In the genomic region with DNA sequence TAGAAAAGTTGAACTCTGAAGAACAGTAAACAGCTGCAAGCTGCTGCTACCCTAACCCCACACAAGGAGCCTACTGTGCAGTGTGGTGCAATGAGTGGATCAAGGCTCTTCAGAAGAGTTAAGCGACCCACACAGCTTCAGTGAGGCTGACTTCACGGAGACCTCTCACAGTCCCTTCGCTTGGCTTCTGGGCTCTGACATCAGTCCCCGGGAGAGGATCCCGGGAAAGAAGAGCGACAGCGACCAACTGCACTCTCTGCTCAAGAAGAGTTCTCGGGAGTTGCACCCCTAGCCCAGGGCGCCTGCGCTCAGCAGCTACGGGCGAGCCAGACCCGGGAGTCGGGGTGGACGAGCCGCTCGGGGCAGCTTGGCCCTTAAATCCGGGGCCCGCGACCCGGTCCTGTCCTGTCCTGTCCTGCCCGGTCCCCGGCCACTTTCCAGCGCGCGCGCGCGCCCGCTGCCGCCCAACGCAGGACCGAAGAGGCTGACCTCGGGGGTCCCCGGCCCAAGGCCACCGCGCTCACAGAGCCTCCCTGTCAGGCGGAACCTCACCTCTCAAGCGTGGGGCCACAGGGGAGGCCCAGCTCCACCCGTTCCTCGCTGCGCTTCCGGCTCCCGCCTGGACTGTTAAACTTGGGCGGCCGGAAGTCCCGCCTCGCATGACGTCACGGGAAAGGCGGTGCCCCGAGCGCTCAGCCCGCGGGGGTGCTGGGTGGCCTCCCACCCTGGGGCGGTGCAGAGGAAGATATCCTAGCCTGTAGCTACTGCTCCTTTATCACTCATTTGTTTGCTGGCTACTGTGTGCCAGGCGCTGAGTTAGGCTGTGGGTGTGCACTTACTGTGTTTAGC, we compare ENCODE assay signal across 8 mouse cellular contexts. TPM values are rescaled to one million over a fixed set of nuclear protein-coding genes. Genes with fewer than 3 reads are reported as not detected.
DNase-seq lines count a peak whose midpoint lies in the region; ATAC-seq lines count a peak whose summit lies in the region.

A gene (minus strand): TSS at position 650 of the 849 bp plus-strand sequence.

- H3K4me3 ChIP-seq in brown adipose tissue, adult 24 weeks (ENCODE audit: insufficient read depth, low read depth, low read length): peak within 1 kb of the TSS; percentile 90
- peak within 1 kb of the TSS; percentile 67 to 79 for H3K4me3 ChIP-seq in heart, embryonic 14.5 days (ENCODE audit: control insufficient read depth in 1 of 2, insufficient read depth in 1 of 2, low read depth in 1 of 2, low read length in 2 of 2)
- H3K4me3 ChIP-seq in liver, embryonic 13.5 days (replicated peaks): peak within 1 kb of the TSS; percentile 80
- H3K4me3 ChIP-seq in stomach, embryonic 16.5 days (replicated peaks; ENCODE audit: low read length): peak within 1 kb of the TSS; percentile 89

- H3K36me3 ChIP-seq in heart, embryonic 14.5 days (ENCODE audit: control insufficient read depth, insufficient read depth, low read length): peaks cover 10% of the 10 kb centered on the region
- peaks cover 20% of the 10 kb centered on the region for H3K36me3 ChIP-seq in liver, embryonic 13.5 days
- H3K36me3 ChIP-seq in stomach, embryonic 16.5 days (ENCODE audit: control insufficient read depth, insufficient read depth, low read length): 0 out of 2 replicates have a peak, but pooled peaks cover 5% of the 10 kb centered on the region

- H3K9ac ChIP-seq in heart, embryonic 14.5 days (ENCODE audit: low read length): peak within 1 kb of the TSS; percentile 89
- H3K9ac ChIP-seq in liver, embryonic 13.5 days: peak within 1 kb of the TSS; percentile 90
- peak within 1 kb of the TSS; percentile 91 for H3K9ac ChIP-seq in stomach, embryonic 16.5 days (ENCODE audit: low read length)

- no peaks in the 10 kb centered on the region for H3K4me1 ChIP-seq in brown adipose tissue, adult 24 weeks (ENCODE audit: control insufficient read depth, insufficient read depth, insufficient read length, low read length)
- H3K4me1 ChIP-seq in heart, embryonic 14.5 days (ENCODE audit: control insufficient read depth in 2 of 2, insufficient read depth in 2 of 2, low read length in 2 of 2): peaks cover 7 to 15% of the 10 kb centered on the region in 2 experiments
- H3K4me1 ChIP-seq in liver, embryonic 13.5 days (replicated peaks): peaks cover 31% of the 10 kb centered on the region
- H3K4me1 ChIP-seq in stomach, embryonic 16.5 days (ENCODE audit: control insufficient read depth, insufficient read depth, low read length): peaks cover 4% of the 10 kb centered on the region

- H3K4me2 ChIP-seq in heart, embryonic 14.5 days (ENCODE audit: low read length): peak within 1 kb of the TSS; percentile 81
- peak within 1 kb of the TSS; percentile 74 for H3K4me2 ChIP-seq in liver, embryonic 13.5 days
- peak within 1 kb of the TSS; percentile 82 for H3K4me2 ChIP-seq in stomach, embryonic 16.5 days (ENCODE audit: low read depth, low read length)

- ATAC-seq in heart, embryonic 14.5 days (ENCODE audit: insufficient number of reproducible peaks, insufficient read depth, low FRiP score, low read depth): peak; percentile 99
- peak; percentile 97 for ATAC-seq in liver, embryonic 13.5 days (ENCODE audit: low read depth)
- peak; percentile 99 for ATAC-seq in stomach, embryonic 16.5 days (ENCODE audit: insufficient read depth, low FRiP score)

- 0 out of 2 replicates have a peak, but pooled peaks cover 3% of the 10 kb centered on the region for H3K9me3 ChIP-seq in heart, embryonic 14.5 days (ENCODE audit: control insufficient read depth, low read length)
- H3K9me3 ChIP-seq in liver, embryonic 13.5 days (replicated peaks): 0 out of 2 replicates have a peak, but pooled peaks cover 3% of the 10 kb centered on the region
- no peaks in the 10 kb centered on the region for H3K9me3 ChIP-seq in stomach, embryonic 16.5 days (replicated peaks; ENCODE audit: control insufficient read depth, low read length)

- H3K27me3 ChIP-seq in heart, embryonic 14.5 days (ENCODE audit: control insufficient read depth, insufficient read depth, low read length): no peaks in the 10 kb centered on the region
- H3K27me3 ChIP-seq in liver, embryonic 13.5 days: no peaks in the 10 kb centered on the region
- H3K27me3 ChIP-seq in stomach, embryonic 16.5 days (ENCODE audit: control insufficient read depth, insufficient read depth, low read length): no peaks in the 10 kb centered on the region

- DNase-seq in CD4-positive, CD25-positive, alpha-beta regulatory T cell, adult 2 months (ENCODE audit: low read depth, low spot score): peak; percentile 97
- peak; percentile 56 for DNase-seq in fibroblast of lung, adult 2 months (ENCODE audit: low read depth)
- peak; percentile 96 for DNase-seq in kidney, postnatal 14 days
- DNase-seq in liver, embryonic 13.5 days: peak; percentile 96
- DNase-seq in neural tube, embryonic 10.5 days (ENCODE audit: extremely low spot score, low spot score): peak; percentile 96

- WGBS in heart, embryonic 14.5 days: under 1% methylated on average over 57 of the region's 57 CpGs
- under 1% methylated on average over 57 of the region's 57 CpGs for WGBS in liver, embryonic 13.5 days (ENCODE audit: insufficient replicate concordance)
- whole genome bisulfite sequencing in stomach, embryonic 16.5 days: 0% methylated on average over 57 of the region's 57 CpGs

- peak within 1 kb of the TSS; percentile 24 for H3K27ac ChIP-seq in brown adipose tissue, adult 24 weeks (replicated peaks; ENCODE audit: low read depth, low read length)
- H3K27ac ChIP-seq in heart, embryonic 14.5 days (replicated peaks in 1 of 2; ENCODE audit: control insufficient read depth in 1 of 2, insufficient read depth in 1 of 2, low read depth in 2 of 2, low read length in 2 of 2): peak within 1 kb of the TSS; percentile 90 to 91
- H3K27ac ChIP-seq in liver, embryonic 13.5 days: peak within 1 kb of the TSS; percentile 93
- H3K27ac ChIP-seq in stomach, embryonic 16.5 days (ENCODE audit: low read length): peak within 1 kb of the TSS; percentile 90

RNA-seq across cellular contexts. Expression of the gene that starts here (rescaled TPM):
- polyA plus RNA-seq in brown adipose tissue, adult 24 weeks (2012; ENCODE audit: insufficient read depth, insufficient read length, missing spikeins): 5.0 and 6.8 TPM in 2 replicates
- polyA plus RNA-seq in heart, embryonic 14.5 days (2014; fragmentation: Nextera tagmentation; extraction: Ambion mirVana): 43.0 and 45.6 TPM in 2 replicates
- polyA plus RNA-seq in liver, embryonic 13.5 days (2015; fragmentation: Nextera tagmentation; extraction: Ambion mirVana): 25.2 and 31.6 TPM in 2 replicates
- 40.4 and 42.3 TPM in 2 replicates for polyA plus RNA-seq in stomach, embryonic 16.5 days (2015; fragmentation: Nextera tagmentation; extraction: Ambion mirVana)

Comparison
In these comparisons a context has a peak if more than half of its experiments do, and no peak if none do; other contexts are left out.
1. Peak in every context shown above with its lines: DNase-seq, ATAC-seq, H3K4me3 ChIP-seq and H3K27ac ChIP-seq.
2. H3K27ac ChIP-seq: peak in every context shown above with its lines; median percentile 93 in liver, embryonic 13.5 days; 90 in heart, embryonic 14.5 days; 90 in stomach, embryonic 16.5 days; 24 in brown adipose tissue, adult 24 weeks.